Mouse (Mus musculus): ENCODE results near the gene Gm11172.

DNA sequence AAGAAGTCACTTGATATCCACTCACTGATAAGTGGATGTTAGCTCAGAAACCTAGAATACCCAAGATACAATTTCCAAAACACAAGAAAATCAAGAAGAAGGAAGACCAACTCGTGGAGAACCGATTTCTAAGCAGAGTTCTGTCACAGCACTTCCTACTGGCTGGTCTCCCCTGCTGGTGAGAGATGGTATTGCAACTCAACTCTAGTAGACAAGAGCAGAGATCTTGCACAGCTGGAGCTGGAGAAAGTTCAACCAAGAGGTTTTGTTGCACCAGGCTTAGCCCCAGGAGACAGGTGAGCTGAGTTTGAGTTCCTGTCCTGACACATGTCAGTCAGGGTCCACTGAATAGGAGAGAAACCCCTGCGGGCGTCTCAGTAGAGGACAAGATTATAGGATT is 45.6 kb upstream of the Gm11172 start:
- peak; percentile 21; the same call in 1 of the 2 replicates for TF ChIP-seq CTCF (IDR thresholded peaks at IDR 0.05; ENCODE audit: control insufficient read depth, insufficient read depth, insufficient replicate concordance, low read depth, low read length)
- no peak for TF ChIP-seq POLR2A (IDR thresholded peaks at IDR 0.05; ENCODE audit: control insufficient read depth, low read depth, low read length)

Measured in testis, adult 2 months (tissue).